Mouse (Mus musculus) ES-Bruce4 (cell line): ENCODE data around the gene Skida1. TPM values are rescaled to one million over a fixed set of nuclear protein-coding genes. Genes with fewer than 3 reads are reported as not detected.

ENCODE experiments used
- H3K27ac ChIP-seq: 2 replicates; pipeline ENCODE4 v1.5.1; 2012; ENCODE audit warnings: low read length, inconsistent platforms; ENCODE audit not compliant: insufficient read depth
- H3K27me3 ChIP-seq: 2 replicates; pipeline ENCODE4 v1.6.1; 2012; ENCODE audit warnings: mild to moderate bottlenecking, low read length, inconsistent platforms; ENCODE audit not compliant: control insufficient read depth, poor library complexity, insufficient read depth, severe bottlenecking
- H3K36me3 ChIP-seq: 2 replicates; pipeline ENCODE4 v1.6.1; 2012; ENCODE audit warnings: inconsistent platforms, mild to moderate bottlenecking, low read length, moderate library complexity; ENCODE audit not compliant: control insufficient read depth, poor library complexity, insufficient read depth, severe bottlenecking
- H3K4me1 ChIP-seq: one replicate; pipeline ENCODE4 v1.8.1; 2011; ENCODE audit warnings: low read length; ENCODE audit not compliant: control insufficient read depth, insufficient read depth
- H3K4me3 ChIP-seq: 2 replicates; pipeline ENCODE4 v1.5.1; 2011; ENCODE audit warnings: low read depth, mild to moderate bottlenecking, low read length
- H3K9ac ChIP-seq: 2 replicates; pipeline ENCODE4 v1.6.1; 2012; ENCODE audit warnings: low read depth, mild to moderate bottlenecking, inconsistent platforms; ENCODE audit not compliant: poor library complexity, severe bottlenecking
- H3K9me3 ChIP-seq: replicated peaks from 2 replicates; pipeline ENCODE4 v1.6.1; 2012; ENCODE audit warnings: mild to moderate bottlenecking, low read length, inconsistent platforms; ENCODE audit not compliant: control insufficient read depth, poor library complexity, insufficient read depth, severe bottlenecking
- CTCF ChIP-seq: IDR thresholded peaks from one replicate; pipeline ENCODE4 v1.8.1; 2011; ENCODE audit warnings: low read depth, low read length
- EP300 ChIP-seq: IDR thresholded peaks from 2 replicates; pipeline ENCODE4 v1.6.1; 2011; ENCODE audit warnings: low read depth, low read length; ENCODE audit not compliant: insufficient read depth
- POLR2A ChIP-seq: IDR thresholded peaks from one replicate; pipeline ENCODE4 v1.8.1; 2011; ENCODE audit warnings: low read length; ENCODE audit not compliant: insufficient read depth
- polyA plus RNA-seq: library from polyadenylated mRNA; stranded (reverse); fragments of >200 nt; gene quantifications from 2 replicates; pipeline ENCODE4 v1.2.4, GENCODE M21; 2011; ENCODE audit warnings: low read depth; ENCODE audit not compliant: missing spikeins, insufficient read depth, insufficient read length

Gene Skida1
- polyA plus RNA-seq, 1 experiment = 0.79 TPM

GRCm38 (mm10) chr2:18031831-18032537 lies 16.9 kb downstream of the Skida1 start:
- H3K4me3 ChIP-seq = peak overlapping the region; percentile 69
- peaks cover 6% of the 10 kb centered on the region; the same call in 1 of the 2 replicates for H3K27me3 ChIP-seq
- H3K36me3 ChIP-seq = no peaks in the 10 kb centered on the region
- peak overlapping the region; percentile 44 for H3K9ac ChIP-seq
- H3K9me3 ChIP-seq = no peaks in the 10 kb centered on the region
- TF ChIP-seq EP300 (peak; percentile 24; the same call in 1 of the 2 replicates), CTCF (no peak)
- H3K27ac ChIP-seq = no peak overlapping the region
- H3K4me1 ChIP-seq = no peaks in the 10 kb centered on the region

GRCm38 (mm10) chr2:18031271-18031821 lies 17.5 kb downstream of the Skida1 start:
- no peaks in the 10 kb centered on the region for H3K4me1 ChIP-seq

GRCm38 (mm10) chr2:18030581-18030980 lies 18.3 kb downstream of the Skida1 start:
- no peaks in the 10 kb centered on the region for H3K36me3 ChIP-seq
- H3K9me3 ChIP-seq = no peaks in the 10 kb centered on the region
- no peak overlapping the region for H3K9ac ChIP-seq
- no peak overlapping the region for H3K27ac ChIP-seq
- TF ChIP-seq CTCF (no peak), EP300 (no peak), POLR2A (no peak)
- H3K4me3 ChIP-seq = no peak overlapping the region
- H3K27me3 ChIP-seq = 0 out of 2 replicates have a peak, but pooled peaks cover 1% of the 10 kb centered on the region
- H3K4me1 ChIP-seq = no peaks in the 10 kb centered on the region

More at GRCm38 (mm10) chr2:18031271-18031821, 17.5 kb downstream of the Skida1 start:
- peak overlapping the region; percentile 44 for H3K9ac ChIP-seq
- no peak overlapping the region for H3K27ac ChIP-seq
- no peaks in the 10 kb centered on the region for H3K9me3 ChIP-seq
- H3K4me3 ChIP-seq = peak overlapping the region; percentile 69
- H3K27me3 ChIP-seq = 0 out of 2 replicates have a peak, but pooled peaks cover 2% of the 10 kb centered on the region
- TF ChIP-seq POLR2A = no peak
- TF ChIP-seq CTCF = no peak
- no peak for TF ChIP-seq EP300
- H3K36me3 ChIP-seq = no peaks in the 10 kb centered on the region

- no peaks in the 10 kb centered on the region for H3K9me3 ChIP-seq
- no peak overlapping the region for H3K27ac ChIP-seq
- TF ChIP-seq CTCF (no peak), EP300 (no peak), POLR2A (no peak)
- H3K4me1 ChIP-seq = no peaks in the 10 kb centered on the region
- H3K9ac ChIP-seq = no peak overlapping the region
- no peak overlapping the region for H3K4me3 ChIP-seq
- no peaks in the 10 kb centered on the region for H3K27me3 ChIP-seq
- H3K36me3 ChIP-seq = no peaks in the 10 kb centered on the region
Measured at GRCm38 (mm10) chr2:18029656-18030055, 19.2 kb downstream of the Skida1 start.

GRCm38 (mm10) chr2:18028140-18029021 lies 20.5 kb downstream of the Skida1 start:
- H3K27ac ChIP-seq = peak overlapping the region; percentile 55; the same call in 1 of the 2 replicates
- H3K36me3 ChIP-seq = no peaks in the 10 kb centered on the region
- no peaks in the 10 kb centered on the region for H3K9me3 ChIP-seq
- H3K4me3 ChIP-seq = peak overlapping the region; percentile 63
- peak overlapping the region; percentile 75 for H3K9ac ChIP-seq
- TF ChIP-seq POLR2A (no peak), EP300 (peak; percentile 38; the same call in 1 of the 2 replicates), CTCF (no peak)
- no peaks in the 10 kb centered on the region for H3K27me3 ChIP-seq
- no peaks in the 10 kb centered on the region for H3K4me1 ChIP-seq
